ENCODE assay signal across 14 mouse cellular contexts in genomic region chr4:103011823-103012222, GRCm38 (mm10). TPM values are rescaled to one million over a fixed set of nuclear protein-coding genes. Genes with fewer than 3 reads are reported as not detected.
DNase-seq lines count a peak whose midpoint lies in the region; ATAC-seq lines count a peak whose summit lies in the region.
"Had no signal": no experiment of that assay in that cellular context is flagged by ENCODE, and none has a peak within 500 bp of the region (broad histone marks: within the 10 kb centered on the region; RNA-seq: fewer than 3 reads in every experiment).

No protein-coding gene starts in this region.

- peaks cover 7% of the 10 kb centered on the region; the same call in 1 of the 2 replicates for H3K4me1 ChIP-seq in forebrain, embryonic 15.5 days

- no peaks in the 10 kb centered on the region for H3K9me3 ChIP-seq in forebrain, embryonic 15.5 days

- peak; percentile 12 to 20 for DNase-seq in left cerebral cortex, postnatal 14 days (ENCODE audit: low spot score in 2 of 2)
- no peak for DNase-seq in left cerebral cortex, postnatal 36 days (ENCODE audit: low spot score in 2 of 2)
- DNase-seq in brain, embryonic 18.5 days (ENCODE audit: low read depth, low spot score): peak; percentile 56
- peak; percentile 21 for DNase-seq in telencephalon, adult 2 months (ENCODE audit: low read depth, low spot score)
- no peak for DNase-seq in layer of hippocampus, adult 11-12 months (ENCODE audit: low spot score)
- DNase-seq in gastrocnemius, postnatal 25 days: no peak
- DNase-seq in ovary, postnatal 10 days (ENCODE audit: low spot score): no peak
- DNase-seq: gastrocnemius, adult 2 months; heart, postnatal 14 days; kidney, postnatal 14 days; lung, adult 18-20 months; retina, postnatal 1 day had no signal

- 39% methylated on average over 7 of the region's 7 CpGs for WGBS in forebrain, embryonic 15.5 days

- no peak overlapping the region for H3K4me2 ChIP-seq in forebrain, embryonic 15.5 days (replicated peaks)

- H3K36me3 ChIP-seq in forebrain, embryonic 15.5 days: no peaks in the 10 kb centered on the region

- peak; percentile 68; the same call in 1 of the 2 replicates for ATAC-seq in forebrain, embryonic 15.5 days (replicated peaks)

- no peak overlapping the region for H3K9ac ChIP-seq in forebrain, embryonic 15.5 days (replicated peaks)

- H3K27ac ChIP-seq in forebrain, embryonic 15.5 days (replicated peaks): peak overlapping the region; percentile 50; the same call in 1 of the 2 replicates
- H3K27ac ChIP-seq: gastrocnemius, adult 2 months had no signal

- intact Hi-C loops in left cerebral cortex, postnatal 14 days (cut with DNase I): no loop called here
- intact Hi-C loops in left cerebral cortex, postnatal 36 days (cut with DNase I): no loop called here

- no peak overlapping the region for H3K4me3 ChIP-seq in forebrain, embryonic 15.5 days
- H3K4me3 ChIP-seq: gastrocnemius, adult 2 months had no signal

- no peaks in the 10 kb centered on the region for H3K27me3 ChIP-seq in forebrain, embryonic 15.5 days

RNA-seq across cellular contexts. Expression of gene Insl5, which starts 14.8 kb away (rescaled TPM):
- 1 to 10 TPM in 1 of 2 experiments, under 1 TPM in 1; 0.63 to 1.1 TPM for total RNA-seq in left cerebral cortex, postnatal 14 days (2021)
- total RNA-seq in left cerebral cortex, postnatal 36 days (2021): 1 to 10 TPM in 1 of 2 experiments, not detected in 1; 1.2 TPM
- polyA plus RNA-seq in forebrain, embryonic 15.5 days (2015; fragmentation: Nextera tagmentation; extraction: Ambion mirVana): not detected in 2 replicates
- total RNA-seq in gastrocnemius, postnatal 25 days (2021): not detected
- total RNA-seq: gastrocnemius, adult 2 months; heart, postnatal 14 days; monocyte, adult 5-6 weeks had no signal

RNA-seq across cellular contexts. Expression of gene Tctex1d1, which starts 33.4 kb away (rescaled TPM):
- total RNA-seq in left cerebral cortex, postnatal 14 days (2021): under 1 TPM; 0.66 to 0.72 TPM
- under 1 TPM; 0.50 to 0.59 TPM for total RNA-seq in left cerebral cortex, postnatal 36 days (2021)
- polyA plus RNA-seq in forebrain, embryonic 15.5 days (2015; fragmentation: Nextera tagmentation; extraction: Ambion mirVana): 0.34 and 1.1 TPM in 2 replicates
- not detected for total RNA-seq in gastrocnemius, postnatal 25 days (2021)
- total RNA-seq: gastrocnemius, adult 2 months; monocyte, adult 5-6 weeks had no signal

Comparison
In these comparisons a context has a peak if more than half of its experiments do, and no peak if none do; other contexts are left out.
1. DNase-seq: peak in left cerebral cortex, postnatal 14 days (2 of 2), brain, embryonic 18.5 days (single experiment) and telencephalon, adult 2 months (single experiment); none in left cerebral cortex, postnatal 36 days (0 of 2), layer of hippocampus, adult 11-12 months (single experiment), gastrocnemius, postnatal 25 days (single experiment) and ovary, postnatal 10 days (single experiment).